Mouse (Mus musculus): ENCODE measurements at regions not wholly inside any gene's neighbourhood (a gene's known extent, or its start where the extent isn't known, plus 50 kb on each side); places are given as distances from the start of the nearest gene placed in this dataset.

DNA sequence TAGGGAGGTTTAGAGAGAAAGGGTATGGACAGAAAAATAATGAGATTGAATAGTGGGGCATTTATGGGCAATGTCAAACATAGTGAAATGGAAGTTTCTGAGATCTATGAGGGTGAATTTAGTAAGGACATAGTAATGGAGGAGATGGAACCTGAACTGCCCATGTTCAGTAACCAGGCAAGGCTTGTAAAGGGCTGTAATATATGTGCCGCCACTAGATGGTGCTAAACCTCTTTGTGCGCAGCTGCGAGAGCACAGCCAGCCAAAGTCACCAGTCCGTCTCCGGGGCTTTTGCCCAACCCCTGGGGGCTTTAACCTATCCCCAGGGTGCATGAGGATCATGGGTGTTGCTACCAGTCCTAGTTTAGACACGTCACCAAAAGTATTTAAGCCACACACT, 77.7 kb upstream of the Vmn2r25 start:
- peak; percentile 64 to 65 for DNase-seq

DNA sequence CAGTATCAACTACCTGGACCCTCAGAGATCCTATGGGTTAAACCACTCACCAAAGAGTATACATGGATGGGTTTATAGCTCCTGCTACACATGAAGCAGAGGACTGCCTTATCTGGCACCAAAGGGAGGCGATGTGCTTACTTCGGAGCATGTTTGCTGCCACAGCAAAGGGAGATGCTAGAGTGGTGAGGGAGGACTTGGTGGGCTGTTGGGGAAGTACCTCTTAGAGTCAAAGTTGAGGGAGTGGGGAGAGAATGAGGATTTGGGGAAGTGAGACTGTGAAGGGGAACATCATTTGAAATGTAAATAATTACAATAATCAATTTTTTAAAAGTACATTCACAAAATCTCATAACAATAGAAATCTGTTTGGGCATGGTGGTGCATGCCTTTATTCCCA, 84.7 kb upstream of the Vmn2r25 start:
- DNase-seq = no peak

DNA sequence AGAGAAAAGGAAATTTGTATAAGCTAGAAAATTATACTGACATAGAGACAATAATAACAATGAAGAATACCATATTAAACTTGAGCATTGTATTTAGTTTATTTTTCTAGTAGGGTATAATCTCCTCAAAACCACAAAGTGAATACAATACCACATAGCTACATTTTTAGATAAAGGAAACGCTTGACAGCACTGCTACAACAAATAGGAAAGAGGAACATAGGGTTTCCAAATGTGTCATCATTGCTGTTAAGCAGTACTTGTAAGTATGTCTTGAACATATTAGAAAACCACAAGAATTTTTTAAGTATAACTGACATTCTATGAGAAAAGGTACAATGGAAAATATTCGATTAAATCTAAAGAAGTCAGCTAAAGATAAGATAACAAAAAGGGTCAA, 63.0 kb upstream of the Vmn2r26 start:
- no peak for DNase-seq

DNA sequence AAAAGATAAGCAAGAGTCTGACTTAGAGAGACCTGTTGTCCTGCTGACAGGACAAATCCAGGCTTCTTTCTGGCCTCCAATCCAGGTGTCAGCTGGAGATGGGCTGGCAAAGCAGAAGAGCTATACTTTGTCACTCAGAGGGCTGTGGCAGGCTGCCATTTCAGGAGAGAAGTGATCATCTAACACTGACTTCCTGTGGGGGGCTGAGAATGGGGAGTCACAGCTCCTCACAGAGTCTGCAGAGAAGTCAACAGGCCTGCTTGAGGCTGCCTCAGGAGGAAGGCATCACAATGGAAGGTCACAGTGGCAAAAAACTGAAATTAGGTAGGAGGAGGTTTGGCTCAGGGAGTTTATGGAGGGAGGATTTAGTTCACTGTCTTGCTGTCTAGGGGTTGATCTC, 53.2 kb upstream of the Vmn2r26 start:
- DNase-seq = peak in 1 of 2 experiments; percentile 2
